In the genomic region with DNA sequence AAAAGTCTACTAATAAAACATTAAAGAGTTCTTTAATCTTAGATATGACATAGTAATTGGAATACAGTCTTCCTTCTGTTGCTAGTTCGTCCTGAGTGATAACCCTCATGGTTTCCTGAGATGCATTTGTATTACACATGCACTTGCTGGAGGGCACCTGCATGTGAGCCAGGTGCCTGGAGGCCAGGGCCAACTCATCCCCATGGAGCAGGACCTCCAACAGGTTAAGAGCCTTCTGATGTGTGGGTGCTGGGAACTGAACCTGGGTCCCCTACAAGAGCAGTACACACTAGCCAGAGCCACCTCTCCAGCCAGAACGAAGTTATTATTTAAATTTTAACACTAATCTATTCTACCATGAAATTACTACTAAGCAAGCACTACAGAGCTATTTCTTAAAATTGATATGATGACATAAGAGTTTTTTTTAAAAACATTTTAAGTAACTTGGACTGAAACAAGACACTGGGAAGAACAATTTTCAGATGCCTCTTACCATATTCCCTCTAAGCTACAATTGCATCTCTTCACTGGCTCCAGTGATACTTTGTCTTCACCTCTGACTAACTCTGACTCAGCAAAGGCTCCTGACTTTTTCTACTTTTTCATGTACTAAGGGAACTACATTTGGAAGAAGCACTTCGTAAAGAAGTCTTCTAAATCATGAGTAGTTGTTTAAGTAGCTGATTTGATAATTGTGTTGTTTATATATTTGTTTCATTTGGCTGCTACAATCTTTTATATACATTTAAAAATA, we compare ENCODE assay signal across 18 mouse cellular contexts.
"Had no signal": no experiment of that assay in that cellular context is flagged by ENCODE, and none has a peak within 500 bp of the region (broad histone marks: within the 10 kb centered on the region; RNA-seq: fewer than 3 reads in every experiment).

No protein-coding gene starts in this region.

- H3K9ac ChIP-seq: limb, embryonic 12.5 days; limb, embryonic 15.5 days; liver, embryonic 14.5 days; liver, postnatal 0 days; lung, embryonic 14.5 days; midbrain, embryonic 12.5 days; midbrain, embryonic 15.5 days; neural tube, embryonic 13.5 days; stomach, embryonic 15.5 days had no signal

- H3K27me3 ChIP-seq: limb, embryonic 12.5 days; limb, embryonic 15.5 days; midbrain, embryonic 12.5 days; midbrain, embryonic 15.5 days; neural tube, embryonic 13.5 days; stomach, embryonic 15.5 days had no signal

- H3K27ac ChIP-seq: left cerebral cortex, adult 2 months; limb, embryonic 12.5 days; limb, embryonic 15.5 days; liver, embryonic 14.5 days; midbrain, embryonic 12.5 days; midbrain, embryonic 15.5 days; neural tube, embryonic 13.5 days; stomach, embryonic 15.5 days had no signal

- H3K36me3 ChIP-seq: limb, embryonic 12.5 days; limb, embryonic 15.5 days; midbrain, embryonic 12.5 days; midbrain, embryonic 15.5 days; neural tube, embryonic 13.5 days; stomach, embryonic 15.5 days had no signal

- ATAC-seq: liver, postnatal 0 days; midbrain, embryonic 15.5 days had no signal

- H3K4me2 ChIP-seq: limb, embryonic 12.5 days; limb, embryonic 15.5 days; liver, embryonic 11.5 days; lung, embryonic 14.5 days; midbrain, embryonic 12.5 days; midbrain, embryonic 15.5 days; stomach, embryonic 15.5 days had no signal

- DNase-seq: kidney, postnatal 10 days; layer of hippocampus, postnatal 36 days; left cerebral cortex, postnatal 4 days; liver, postnatal 0 days; retina, postnatal 1 day; right cerebral cortex, postnatal 25 days; spleen, adult 18-20 months; thymus, postnatal 25 days had no signal

- H3K4me3 ChIP-seq: left cerebral cortex, adult 2 months; limb, embryonic 12.5 days; limb, embryonic 15.5 days; midbrain, embryonic 12.5 days; midbrain, embryonic 15.5 days; neural tube, embryonic 13.5 days; stomach, embryonic 15.5 days had no signal

- H3K9me3 ChIP-seq: limb, embryonic 12.5 days; limb, embryonic 15.5 days; midbrain, embryonic 12.5 days; midbrain, embryonic 15.5 days; neural tube, embryonic 13.5 days; stomach, embryonic 15.5 days had no signal
